Mouse (Mus musculus) ES-E14 (cell line): ENCODE data around the gene Elovl3.

Source experiments
- MAFK ChIP-seq: IDR thresholded peaks from 2 replicates; pipeline ENCODE4 v1.6.1; 2014; ENCODE audit warnings: mild to moderate bottlenecking, low read depth, low read length, inconsistent platforms; ENCODE audit not compliant: insufficient read depth
- ZNF384 ChIP-seq: IDR thresholded peaks from 2 replicates; pipeline ENCODE4 v1.6.1; 2012; ENCODE audit warnings: low read depth, low read length, inconsistent platforms

DNA sequence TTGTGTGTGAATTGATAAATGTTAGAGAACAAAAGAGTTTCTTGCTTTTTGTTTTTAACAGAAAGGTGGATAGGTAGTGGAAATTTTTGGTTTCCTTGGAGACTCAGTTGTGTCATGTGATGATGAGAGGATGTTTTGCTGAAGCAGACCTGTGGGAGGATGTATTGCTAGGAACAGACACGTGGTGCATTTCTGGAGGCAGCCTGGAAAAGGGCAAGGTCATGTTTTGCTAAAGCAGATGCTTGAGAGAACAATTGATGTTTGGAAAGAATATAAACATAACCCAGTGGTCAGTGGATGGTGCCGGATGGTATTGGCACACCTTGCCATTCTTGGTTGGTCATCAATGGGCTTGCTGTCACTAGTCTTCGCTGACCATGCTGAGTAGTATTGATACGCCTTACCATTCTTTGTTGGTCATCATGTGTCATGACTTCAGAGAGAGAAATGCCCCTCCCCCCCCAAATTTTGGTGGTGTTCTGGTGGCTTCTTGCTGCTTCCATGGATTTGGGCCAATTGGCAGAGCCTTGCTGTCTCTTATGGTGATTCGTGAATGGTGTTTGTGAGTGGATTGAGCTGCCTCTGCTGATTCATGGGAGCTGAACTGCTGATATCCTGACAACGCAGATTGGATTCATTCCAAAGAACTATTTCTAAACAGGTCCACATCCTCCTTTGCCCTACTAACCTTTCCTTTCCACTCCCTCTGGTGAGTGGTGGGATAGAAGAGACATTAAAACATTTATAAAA lies 28.1 kb upstream of the Elovl3 start:
- TF ChIP-seq ZNF384 (no peak), MAFK (no peak)
